Mouse (Mus musculus): ENCODE results near the gene Rufy3. TPM values are rescaled to one million over a fixed set of nuclear protein-coding genes. Genes with fewer than 3 reads are reported as not detected.
"Not testable (repeated sequence)": the region's sequence is repeated elsewhere in the genome, so short reads cannot be mapped to it uniquely, and the experiment has no call there.

Gene Rufy3
- 100 to 1,000 TPM; 174 to 178 TPM for total RNA-seq (2021)

GRCm38 (mm10) chr5:88564501-88565147, at the start of gene Rufy3:
Rufy3 (plus strand) TSS chr5:88565040.
- peak; percentile 80 to 82 for DNase-seq

- DNase-seq = no peak
Observed at GRCm38 (mm10) chr5:88519232-88519631, 45.6 kb upstream of the Rufy3 start.

GRCm38 (mm10) chr5:88527657-88528056, 37.2 kb upstream of the Rufy3 start, which contains the start of gene Jchain:
Jchain (minus strand) TSS chr5:88527891.
- DNase-seq = no peak

- DNase-seq = no peak
Observed at GRCm38 (mm10) chr5:88530908-88531307, 33.9 kb upstream of the Rufy3 start.

- DNase-seq = no peak
Observed at GRCm38 (mm10) chr5:88534697-88535096, 30.1 kb upstream of the Rufy3 start.

- DNase-seq = no peak
Observed at GRCm38 (mm10) chr5:88540845-88541244, 24.0 kb upstream of the Rufy3 start.

- peak in 1 of 2 experiments; percentile 27 for DNase-seq
Observed at GRCm38 (mm10) chr5:88542651-88543282, 22.1 kb upstream of the Rufy3 start.

- not testable (repeated sequence) for DNase-seq
Observed at GRCm38 (mm10) chr5:88544411-88544810, 20.4 kb upstream of the Rufy3 start.

- no peak for DNase-seq
Observed at GRCm38 (mm10) chr5:88545536-88545935, 19.3 kb upstream of the Rufy3 start.

GRCm38 (mm10) chr5:88553271-88554085, 11.4 kb upstream of the Rufy3 start:
- DNase-seq = no peak

GRCm38 (mm10) chr5:88554086-88554886, 10.6 kb upstream of the Rufy3 start, which contains the start of gene Utp3:
Utp3 (plus strand) TSS chr5:88554462.
- DNase-seq = peak; percentile 92

- no peak for DNase-seq
Observed at GRCm38 (mm10) chr5:88558991-88559390, 5.8 kb upstream of the Rufy3 start.

GRCm38 (mm10) chr5:88561080-88561814, 3.6 kb upstream of the Rufy3 start:
- DNase-seq = no peak

- DNase-seq = no peak
Observed at GRCm38 (mm10) chr5:88562863-88563780, 1.7 kb upstream of the Rufy3 start.

GRCm38 (mm10) chr5:88565148-88566033, 551 bp downstream of the Rufy3 start:
- DNase-seq = peak; percentile 41 to 57

GRCm38 (mm10) chr5:88566034-88566841, 1.4 kb downstream of the Rufy3 start:
- no peak for DNase-seq

GRCm38 (mm10) chr5:88569541-88569940, 4.7 kb downstream of the Rufy3 start:
- DNase-seq = no peak

- no peak for DNase-seq
Observed at GRCm38 (mm10) chr5:88574829-88575228, 10.0 kb downstream of the Rufy3 start.

Data from layer of hippocampus, postnatal 36 days (tissue).